Mouse (Mus musculus): Measurements from ENCODE around the gene 2410141K09Rik.
"Not testable (repeated sequence)": the region's sequence is repeated elsewhere in the genome, so short reads cannot be mapped to it uniquely, and the experiment has no call there.

Gene 2410141K09Rik

GRCm38 (mm10) chr13:66441018-66441417, at the start of gene 2410141K09Rik:
TSS of gene 2410141K09Rik (minus strand) at chr13:66441118.
- DNase-seq, result not testable (repeated sequence)

- not testable (repeated sequence) for DNase-seq
Observed at GRCm38 (mm10) chr13:66426858-66427257, 14.1 kb downstream of the 2410141K09Rik start.

- DNase-seq, result not testable (repeated sequence)
Observed at GRCm38 (mm10) chr13:66414962-66415361, 26.0 kb downstream of the 2410141K09Rik start.
